Mouse (Mus musculus) lung, postnatal 4 days (tissue): ENCODE results near the gene H1f0.

Experiments
- DNase-seq, 2 experiments: peaks; one replicate each; pipeline ENCODE4 v3.0.0; 2021

Gene H1f0

DNA sequence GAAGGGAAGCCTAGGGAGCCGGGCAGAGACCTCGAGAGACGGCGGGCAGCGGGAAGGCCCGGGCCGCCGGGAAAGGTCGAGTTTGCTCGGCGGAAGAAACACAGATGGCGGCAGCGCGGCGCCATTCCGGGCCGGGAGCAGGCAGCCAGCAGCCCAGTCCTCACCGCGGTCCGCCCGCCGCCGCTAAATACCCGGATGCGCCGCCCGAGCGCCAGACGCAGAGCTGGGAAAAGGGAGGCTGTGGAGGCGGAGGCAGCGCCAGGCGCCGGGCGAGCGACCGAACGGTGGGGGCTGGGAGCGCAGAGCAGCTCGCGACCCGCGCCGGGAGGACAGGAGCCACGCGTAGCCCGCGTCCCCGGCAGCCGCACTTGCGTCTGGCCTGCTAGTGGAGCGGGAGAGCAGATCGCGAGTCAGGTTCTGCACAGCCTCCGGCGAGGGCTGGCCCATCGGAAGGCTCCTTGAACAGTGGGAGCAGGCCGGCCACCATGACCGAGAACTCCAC, at the start of gene H1f0:
Gene H1f0 (plus strand): TSS at position 214 of the 502 bp plus-strand sequence.
- DNase-seq = peak; percentile 97

DNA sequence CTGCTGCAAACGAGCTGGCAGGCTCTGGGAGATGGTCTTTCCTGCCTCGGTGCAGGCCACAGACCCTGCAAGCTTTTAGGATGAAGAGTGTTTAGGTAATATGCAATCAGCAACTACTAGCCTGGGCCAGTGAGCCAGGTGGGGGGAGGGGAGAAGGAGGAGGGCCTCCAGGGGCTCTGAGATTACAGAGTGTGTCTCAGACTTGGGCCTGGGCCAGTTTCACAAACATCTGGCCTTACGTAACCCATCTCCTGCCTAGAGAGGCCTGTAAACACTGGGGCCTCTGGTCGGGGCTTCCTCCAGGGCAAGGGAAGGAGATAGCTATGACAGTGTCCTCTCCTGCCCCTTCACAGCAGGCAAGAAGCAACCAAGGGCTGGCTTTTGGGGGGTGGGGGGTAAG, 49.4 kb upstream of the H1f0 start:
- DNase-seq = peak; percentile 86 to 91

DNA sequence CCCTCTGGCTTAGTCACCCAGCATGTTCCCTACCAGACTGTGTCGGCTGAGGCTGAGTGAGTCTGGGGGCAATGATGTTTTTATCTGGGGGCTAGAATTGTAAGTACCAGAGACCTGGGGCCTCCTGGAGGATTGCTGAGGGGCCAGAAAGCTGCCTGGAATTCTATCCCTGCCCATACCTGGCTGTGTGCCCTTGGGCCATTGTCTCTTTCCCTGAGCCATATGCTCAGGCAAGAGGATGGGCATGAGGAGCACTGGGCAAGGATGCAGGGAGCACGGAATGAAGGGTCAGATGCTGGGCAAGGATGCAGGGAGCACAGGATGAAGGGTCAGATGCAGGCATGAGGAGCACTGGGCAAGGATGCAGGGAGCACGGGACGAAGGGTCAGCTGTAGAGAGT, 48.2 kb upstream of the H1f0 start:
- no peak for DNase-seq

DNA sequence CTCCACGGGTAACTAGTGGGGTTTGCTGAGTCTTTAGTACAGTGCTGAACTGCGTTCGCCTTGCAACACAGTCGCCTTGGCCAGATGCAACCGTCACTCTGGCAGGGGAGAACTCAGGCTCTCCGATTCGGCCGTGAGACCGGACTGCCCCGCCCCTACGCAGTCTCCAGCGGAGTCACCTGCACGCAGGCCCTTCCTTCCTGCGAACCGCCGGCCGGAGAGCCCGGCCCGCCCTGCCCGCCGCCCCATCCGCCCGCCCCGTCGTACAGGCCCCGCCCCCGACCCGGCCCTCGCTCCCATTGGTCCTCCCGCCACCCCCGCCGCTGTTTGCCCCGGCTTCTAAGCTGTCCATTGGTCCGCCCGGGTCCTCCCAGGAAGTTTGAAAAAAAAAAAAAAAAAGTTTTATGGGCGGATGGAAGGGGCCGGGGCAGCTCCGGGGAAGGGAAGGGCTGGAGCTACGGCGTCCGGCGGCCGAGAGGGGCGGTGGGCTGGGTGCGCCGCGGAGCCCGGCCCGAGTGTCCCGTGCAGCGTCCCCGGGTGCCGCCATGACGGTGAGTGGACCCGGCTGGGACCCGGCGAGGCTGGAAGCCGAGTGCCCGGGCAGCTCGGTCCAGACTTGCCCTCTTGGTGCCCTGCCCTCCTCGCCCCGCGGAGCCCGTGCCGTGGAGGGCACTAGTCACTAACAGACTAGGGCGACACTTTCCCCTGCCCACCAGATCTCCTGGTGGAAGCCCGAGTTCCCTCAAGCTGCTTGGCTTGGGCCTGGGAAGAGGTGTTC, 45.4 kb upstream of the H1f0 start:
- DNase-seq = peak; percentile 91 to 95

DNA sequence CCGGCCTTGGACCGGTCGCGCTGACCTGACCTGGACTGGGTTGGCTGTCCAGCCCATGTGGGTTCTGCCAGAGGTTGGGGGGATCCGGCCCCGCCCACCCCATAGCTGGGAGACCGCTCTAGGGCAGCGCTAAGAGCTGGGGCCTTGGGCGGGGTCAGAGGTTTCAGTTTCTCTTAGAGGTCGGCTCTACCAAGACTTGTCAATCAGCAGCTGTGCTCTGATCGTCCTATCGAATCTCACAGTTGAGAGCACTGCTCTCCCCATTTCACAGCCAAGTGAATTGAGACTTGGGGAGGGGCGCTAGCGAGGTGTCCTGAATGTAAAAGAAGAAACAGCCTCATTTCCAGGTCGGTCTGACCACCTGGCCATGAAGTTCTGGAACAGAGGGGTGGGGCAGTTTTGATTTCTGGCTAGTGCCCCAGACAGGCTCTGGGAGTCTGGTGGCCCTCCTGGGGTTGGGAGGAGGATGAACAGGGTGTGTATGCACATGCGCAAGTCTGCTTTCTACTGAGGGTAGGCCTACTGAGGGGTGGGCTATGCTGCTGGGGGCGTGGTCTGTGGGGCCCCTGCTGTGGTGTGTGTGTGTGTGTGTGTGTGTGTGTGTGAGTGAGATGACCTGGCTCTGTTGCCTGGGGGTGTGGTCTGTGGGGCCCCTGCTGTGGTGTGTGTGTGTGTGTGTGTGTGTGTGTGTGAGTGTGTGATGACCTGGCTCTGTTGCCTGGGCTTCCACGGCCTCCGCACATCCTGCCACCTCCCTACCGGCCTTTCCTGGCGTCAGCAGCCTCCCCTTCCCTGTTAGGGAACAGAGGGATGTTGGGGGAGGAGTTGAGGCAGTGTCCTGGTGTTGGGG, 44.6 kb upstream of the H1f0 start:
- peak; percentile 69 to 79 for DNase-seq

DNA sequence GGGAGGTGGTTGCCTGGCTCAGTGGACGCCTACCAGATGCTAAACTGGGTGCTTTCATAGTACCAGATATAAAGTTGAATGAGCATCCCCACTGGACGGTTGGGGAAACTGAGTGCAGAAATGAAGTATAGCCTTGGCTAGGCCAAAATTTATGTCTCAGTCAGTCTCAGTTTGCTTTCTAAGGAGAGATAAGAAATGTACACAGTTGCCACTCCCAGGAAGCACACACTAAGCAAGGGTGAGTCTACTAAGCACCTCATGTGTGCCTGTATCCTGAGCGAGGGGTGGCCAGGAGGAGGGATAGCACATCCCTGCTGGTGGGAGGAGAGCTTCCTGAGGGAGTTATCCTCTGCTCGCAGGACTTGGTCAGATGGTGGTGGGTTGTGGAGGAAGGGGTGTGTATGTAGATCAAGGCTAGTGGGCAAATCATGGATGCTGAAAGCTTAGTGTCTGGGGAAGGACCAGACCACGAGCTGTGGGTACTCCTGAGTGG, 43.9 kb upstream of the H1f0 start:
- DNase-seq = no peak

DNA sequence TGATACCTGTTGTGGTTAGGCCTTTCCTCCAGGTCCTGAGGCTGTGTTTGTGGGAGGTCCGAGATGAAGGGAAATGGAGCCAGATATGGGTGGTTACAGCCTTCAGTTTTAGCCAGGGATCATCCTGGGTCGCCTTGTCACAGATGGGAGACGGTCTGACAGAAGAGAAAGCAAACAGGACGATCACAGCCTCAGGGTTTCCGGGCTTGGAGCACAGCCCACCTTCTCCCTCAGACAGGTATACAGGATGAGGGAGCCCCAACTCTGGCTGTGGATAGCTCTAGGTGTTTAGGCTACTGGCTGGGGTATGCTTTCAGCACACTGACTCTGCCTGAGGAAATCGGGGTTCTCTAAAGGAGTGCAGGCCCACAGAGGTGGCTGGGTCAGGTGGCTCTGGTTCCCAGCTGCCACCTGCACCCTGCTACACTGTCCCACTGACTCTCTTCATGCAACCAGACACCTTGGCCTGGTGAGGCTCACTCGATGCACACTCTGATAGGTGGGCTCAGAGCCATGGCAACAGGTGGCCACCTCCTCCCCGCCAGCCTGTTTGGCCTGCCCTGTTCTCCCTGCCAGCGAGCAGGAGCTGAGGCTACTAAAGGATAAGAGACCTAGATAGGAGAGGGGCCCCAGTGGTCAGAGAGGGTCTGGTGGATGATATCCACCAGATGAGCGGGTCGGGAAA, 41.6 kb upstream of the H1f0 start:
- no peak for DNase-seq

DNA sequence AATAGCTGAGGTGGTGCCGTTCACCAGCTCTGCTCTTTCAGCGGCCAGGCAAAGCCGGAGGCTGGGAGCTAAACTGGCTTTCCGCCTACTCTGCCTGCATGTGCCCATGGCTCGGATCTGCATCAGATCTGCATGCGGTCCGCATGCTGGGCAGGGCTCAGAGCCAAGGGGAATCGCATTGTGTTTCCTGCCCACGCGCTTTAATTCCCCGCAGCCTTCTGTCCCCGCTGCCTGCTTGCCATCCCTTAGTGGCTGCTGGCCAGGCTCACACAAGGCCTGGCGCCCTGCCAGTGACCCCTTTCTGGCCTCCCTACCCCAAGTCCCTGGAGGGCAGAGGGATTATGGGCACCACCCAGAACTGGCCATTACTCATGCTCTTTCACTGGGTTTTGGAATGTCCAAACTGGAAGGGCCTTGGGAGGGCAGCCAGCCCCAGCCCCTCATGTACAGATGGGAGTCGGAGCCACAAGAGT, 39.7 kb upstream of the H1f0 start:
- peak; percentile 51 to 75 for DNase-seq

DNA sequence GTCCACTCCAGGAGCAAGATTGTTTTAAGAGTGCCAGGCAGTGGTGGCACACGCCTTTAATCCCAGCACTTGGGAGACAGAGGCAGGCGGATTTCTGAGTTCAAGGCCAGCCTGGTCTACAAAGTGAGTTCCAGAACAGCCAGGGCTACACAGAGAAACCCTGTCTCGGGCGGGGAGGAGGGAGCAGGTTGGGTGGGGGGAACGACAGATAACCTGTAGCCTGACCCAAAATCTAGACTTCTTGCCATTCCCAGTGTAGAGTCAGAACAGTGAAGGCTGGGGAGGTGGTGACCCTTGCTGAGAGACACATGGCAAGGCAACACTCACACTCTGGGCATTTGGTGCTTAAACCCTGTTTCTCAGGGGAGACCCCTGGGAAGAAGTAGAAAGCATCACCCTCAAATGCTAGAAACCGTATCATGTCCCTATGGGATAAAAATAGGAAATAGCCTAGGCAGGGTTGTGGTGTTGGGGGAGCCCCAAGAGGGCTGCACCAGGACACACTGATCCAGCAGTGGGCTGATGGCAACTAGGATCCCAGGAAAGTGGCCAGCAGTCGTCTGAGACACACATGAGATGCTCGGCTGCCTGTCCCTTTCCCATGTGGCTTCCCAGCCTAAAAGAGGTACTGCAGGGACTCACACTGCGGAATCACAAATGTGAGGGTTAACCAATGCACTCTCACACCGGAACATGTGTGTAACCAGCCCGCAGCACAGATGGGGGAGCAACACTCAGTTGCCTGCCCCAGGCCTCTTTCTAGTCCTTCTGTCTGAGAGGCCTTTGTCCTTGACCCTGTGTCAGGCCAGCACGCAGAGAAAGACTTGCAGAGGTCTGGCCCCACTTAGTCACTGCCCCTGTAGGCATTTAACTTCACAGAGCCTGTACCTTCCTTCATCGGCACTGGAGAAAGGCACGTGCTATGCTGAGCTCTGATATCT, 38.8 kb upstream of the H1f0 start:
- no peak for DNase-seq

DNA sequence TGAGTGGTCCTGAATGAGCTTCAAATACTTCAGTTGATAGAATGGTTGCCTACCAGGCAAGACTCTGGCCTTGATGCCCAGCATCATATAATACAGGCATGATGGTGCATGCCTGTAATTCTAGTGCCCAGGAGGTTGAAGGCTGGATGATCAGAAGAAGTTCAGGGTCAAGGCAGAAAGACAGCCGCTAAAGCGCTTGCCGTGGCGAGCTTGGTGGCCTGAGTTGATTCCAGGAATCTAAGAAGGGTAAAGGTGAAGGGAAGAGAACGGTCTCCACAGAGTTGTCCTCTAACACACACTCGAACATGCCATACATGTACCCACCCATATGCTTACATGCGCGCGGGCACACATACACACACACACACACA, 38.2 kb upstream of the H1f0 start:
- DNase-seq = no peak

DNA sequence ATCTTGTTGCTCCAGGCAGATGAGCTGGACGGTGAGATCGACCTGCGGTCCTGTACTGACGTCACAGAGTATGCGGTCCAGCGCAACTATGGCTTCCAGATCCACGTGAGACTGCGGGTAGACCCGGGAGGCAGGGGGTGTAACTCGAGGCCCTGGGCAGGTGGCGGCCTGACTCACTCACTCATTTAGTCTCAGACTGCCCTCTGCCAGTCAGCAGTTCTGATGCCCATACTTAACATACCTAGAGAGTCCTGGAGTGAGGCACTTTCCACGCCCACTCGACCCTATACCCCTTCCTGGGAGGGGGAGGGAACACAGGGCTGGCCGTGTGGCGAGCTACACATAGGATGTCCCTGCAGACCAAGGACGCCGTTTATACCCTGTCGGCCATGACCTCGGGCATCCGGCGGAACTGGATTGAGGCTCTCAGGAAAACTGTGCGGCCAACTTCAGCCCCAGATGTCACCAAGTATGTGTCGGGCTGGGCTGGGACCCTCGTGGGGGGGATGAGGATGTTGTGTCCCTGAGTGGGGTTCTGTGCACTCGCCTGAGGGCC, 37.2 kb upstream of the H1f0 start:
- DNase-seq = no peak

DNA sequence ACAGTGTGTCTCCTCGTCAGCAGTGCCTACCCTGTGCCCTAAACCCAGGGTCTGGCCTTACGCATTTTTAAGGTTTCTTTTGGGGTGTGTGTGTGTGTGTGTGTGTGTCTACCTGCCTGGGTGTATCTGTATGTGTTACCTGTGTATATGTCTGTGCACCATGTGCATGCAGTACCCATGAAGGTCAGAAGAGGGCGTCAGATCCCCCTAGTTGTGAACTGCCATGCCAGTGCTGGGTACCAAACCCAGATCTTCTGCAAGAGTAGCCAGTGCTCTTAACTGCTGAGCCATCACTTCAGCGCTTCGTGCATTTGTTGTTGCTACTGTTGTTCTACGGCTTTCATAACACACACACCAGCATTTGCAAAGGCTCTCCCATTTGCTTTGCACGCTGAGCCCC, 36.0 kb upstream of the H1f0 start:
- no peak for DNase-seq

DNA sequence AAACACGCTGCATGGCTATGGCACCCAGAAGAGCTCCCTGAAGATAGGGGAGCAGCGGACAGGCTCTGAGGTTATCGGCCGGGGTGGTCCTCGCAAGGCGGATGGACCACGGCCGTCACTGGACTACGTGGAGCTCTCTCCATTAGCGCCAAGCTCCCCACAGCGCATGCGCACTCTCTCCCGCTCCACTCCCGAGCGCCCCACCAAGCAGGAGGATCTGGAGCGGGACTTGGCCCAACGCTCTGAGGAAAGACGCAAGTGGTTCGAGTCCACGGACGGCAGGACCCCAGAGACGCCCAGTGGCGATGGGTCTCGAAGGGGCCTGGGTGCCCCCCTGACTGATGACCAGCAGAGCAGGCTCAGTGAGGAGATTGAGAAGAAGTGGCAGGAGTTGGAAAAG, 35.3 kb upstream of the H1f0 start:
- no peak for DNase-seq

DNA sequence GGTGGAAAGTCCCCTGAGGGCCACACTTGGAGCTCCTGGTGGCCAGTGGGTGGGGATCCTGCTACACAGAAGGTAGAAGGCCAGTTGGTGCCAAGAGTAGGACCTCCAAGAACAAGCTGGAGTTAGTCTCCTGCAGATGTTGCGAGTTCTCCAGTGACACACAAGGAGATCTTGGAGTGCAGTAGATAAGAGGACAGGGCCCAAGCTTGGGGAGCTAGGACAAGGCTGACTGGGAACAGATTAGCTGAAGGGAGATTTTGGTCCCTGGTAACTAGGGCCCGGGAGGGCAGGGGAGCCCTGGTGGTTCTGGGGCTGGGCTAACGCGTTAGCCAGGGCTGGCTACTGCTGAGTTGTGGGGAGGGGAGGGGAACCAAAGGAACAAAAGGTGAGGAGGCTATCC, 32.3 kb upstream of the H1f0 start:
- DNase-seq = no peak

DNA sequence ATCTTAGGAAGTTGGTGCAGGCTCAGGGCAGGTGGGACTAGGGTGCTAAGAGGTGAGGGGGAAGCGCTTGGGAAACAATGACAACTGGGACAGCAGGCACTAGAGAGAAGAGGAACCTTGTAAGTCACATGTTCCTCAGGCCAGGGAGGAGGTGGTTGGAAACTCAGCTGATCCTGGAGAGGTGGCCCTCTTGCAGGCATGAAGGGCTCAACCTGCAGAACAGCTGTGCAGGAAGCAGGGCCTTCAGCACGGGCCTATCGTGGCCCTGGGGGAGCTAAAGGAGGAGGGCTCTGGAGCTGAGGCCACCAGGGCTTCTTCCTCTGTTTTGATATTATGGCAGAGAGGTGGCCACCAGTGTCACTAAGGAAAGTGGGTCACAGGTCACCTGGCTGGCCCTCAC, 31.6 kb upstream of the H1f0 start:
- DNase-seq = peak in 1 of 2 experiments; percentile 36

DNA sequence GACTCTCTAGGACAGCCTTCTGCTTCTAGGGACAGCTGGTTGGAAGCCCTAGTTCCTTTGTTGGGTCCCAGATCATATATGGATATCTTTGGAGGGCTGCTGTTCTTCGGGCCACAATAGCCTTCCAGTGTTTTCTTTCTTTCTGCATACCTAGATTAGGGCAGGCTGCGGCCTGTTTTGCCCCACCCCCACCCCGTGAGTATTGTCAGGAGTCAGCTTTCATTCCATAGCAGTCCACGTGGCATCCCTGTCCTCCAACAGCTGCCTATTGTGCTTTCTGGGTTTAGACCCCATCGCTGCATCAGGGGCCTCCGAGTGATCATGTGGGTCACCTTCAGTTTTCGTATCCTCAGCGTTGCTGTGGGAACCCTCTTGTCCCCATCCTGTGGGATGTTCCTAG, 29.9 kb upstream of the H1f0 start:
- no peak for DNase-seq

DNA sequence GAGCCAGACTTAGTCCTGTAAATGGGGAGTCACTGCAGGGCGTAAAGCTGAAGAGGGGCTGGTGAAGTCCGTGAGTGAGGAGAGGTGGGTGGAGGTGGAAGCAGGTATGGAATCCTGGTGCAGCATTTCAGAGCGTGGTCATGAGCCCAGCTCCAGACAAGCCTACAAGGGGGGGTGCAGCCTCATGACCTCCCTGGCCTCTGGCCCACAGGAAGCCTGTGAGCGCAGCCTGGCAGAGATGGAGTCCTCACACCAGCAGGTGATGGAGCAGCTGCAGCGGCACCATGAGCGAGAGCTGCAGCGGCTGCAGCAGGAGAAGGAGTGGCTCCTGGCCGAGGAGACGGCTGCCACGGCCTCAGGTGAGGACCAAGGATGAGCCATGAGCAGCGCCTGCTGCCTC, 28.7 kb upstream of the H1f0 start:
- DNase-seq = no peak

DNA sequence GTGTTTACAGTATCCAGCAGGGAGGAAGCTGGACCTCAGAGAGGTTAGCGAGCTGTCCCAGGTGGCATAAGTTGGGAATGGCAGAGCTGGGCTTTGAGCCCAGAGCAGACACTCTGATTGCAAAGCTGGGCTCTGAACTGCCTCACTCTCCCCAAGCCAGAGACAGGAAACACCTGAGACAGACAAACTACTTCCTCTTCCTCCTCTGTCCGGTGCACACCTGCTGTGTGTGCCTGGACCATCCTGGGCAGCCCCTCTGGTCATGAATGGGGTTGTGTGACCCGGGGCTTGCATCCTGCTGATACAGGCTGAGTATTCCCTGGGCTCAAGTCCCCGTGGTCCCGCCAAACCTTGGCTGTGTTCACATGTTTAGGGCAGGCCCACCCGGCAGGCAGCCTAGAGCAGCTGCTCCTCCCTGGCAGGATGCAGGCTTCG, 27.9 kb upstream of the H1f0 start:
- DNase-seq = no peak

DNA sequence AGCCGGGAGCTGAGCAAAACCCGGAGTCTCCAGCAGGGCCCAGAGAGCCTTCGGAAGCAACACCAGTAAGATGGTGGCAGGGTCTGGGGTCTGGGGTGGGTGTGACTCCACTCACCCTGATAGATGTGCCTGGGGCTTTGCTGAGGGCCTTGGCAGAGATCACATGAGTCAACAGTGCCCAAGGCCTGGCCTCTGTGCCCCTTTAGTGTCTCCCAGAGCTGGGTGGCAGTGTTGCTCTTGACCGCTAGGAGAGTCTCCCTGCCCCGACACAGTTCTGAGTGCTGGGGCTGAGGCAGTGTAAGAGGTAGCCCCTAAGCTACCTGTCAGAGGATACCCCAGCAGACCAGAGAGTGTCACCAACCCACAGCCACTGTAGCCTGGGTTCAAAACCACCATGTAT, 26.7 kb upstream of the H1f0 start:
- no peak for DNase-seq

DNA sequence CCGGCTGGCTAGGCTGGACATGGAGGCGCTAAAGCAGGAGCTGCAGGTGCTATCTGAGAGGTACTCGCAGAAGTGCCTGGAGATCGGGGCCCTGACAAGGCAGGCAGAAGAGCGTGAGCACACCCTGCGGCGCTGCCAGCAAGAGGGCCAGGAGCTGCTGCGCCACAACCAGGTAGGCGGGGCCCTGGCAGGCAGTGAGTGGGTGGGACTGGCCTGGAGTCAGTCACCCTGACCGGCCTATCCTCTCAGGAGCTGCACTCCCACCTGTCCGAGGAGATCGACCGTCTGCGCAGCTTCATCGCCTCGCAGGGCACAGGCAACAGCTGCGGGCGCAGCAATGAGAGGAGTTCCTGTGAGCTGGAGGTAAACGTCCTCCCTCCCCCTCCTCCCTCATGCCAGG, 26.2 kb upstream of the H1f0 start:
- peak; percentile 44 to 65 for DNase-seq

DNA sequence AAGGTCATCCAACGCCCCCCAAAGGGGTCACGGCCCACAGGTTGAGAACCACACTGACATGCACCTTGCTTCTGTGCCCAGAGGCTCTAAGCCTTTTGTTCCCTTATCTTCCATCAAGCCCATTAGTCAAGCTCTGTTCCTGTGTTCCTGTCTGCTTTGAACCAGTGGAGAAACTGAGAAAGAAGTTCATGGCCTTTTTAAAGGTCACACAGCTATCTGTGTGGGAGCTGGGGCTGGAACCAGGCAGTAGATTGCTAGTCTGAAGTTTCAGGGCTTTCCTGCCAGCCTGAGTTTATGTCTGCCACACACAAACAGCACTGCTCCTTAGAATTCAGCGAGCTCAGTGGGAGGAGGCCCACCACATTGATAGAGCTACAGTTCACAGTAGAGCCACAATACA, 25.2 kb upstream of the H1f0 start:
- no peak for DNase-seq

DNA sequence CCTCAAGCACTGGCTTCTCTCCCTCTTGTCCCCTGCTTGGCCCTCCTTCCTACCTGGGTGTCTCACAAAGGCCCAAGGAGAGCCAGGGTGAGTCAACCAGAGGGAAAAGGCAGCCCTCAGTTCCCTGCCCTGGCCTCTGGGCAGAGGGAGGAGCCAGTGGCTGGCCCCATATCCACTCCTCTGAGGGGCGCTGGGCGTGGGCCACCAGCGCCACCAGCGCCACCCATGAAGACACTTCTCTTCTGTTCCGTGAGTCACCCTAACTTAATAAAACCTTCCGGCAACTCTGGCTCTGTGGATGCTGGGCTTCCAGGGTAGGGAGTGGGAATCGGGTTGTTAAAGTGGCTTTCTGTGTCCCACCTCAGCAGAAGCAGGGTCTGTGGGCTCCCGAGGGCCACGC, 22.7 kb upstream of the H1f0 start:
- DNase-seq = no peak
